Mouse (Mus musculus): ENCODE data around the gene Hdac8. TPM values are rescaled to one million over a fixed set of nuclear protein-coding genes. Genes with fewer than 3 reads are reported as not detected.

The Hdac8 gene
- 2.2 and 2.6 TPM in 2 replicates for polyA plus RNA-seq (2015; fragmentation: Nextera tagmentation; extraction: Ambion mirVana)

DNA sequence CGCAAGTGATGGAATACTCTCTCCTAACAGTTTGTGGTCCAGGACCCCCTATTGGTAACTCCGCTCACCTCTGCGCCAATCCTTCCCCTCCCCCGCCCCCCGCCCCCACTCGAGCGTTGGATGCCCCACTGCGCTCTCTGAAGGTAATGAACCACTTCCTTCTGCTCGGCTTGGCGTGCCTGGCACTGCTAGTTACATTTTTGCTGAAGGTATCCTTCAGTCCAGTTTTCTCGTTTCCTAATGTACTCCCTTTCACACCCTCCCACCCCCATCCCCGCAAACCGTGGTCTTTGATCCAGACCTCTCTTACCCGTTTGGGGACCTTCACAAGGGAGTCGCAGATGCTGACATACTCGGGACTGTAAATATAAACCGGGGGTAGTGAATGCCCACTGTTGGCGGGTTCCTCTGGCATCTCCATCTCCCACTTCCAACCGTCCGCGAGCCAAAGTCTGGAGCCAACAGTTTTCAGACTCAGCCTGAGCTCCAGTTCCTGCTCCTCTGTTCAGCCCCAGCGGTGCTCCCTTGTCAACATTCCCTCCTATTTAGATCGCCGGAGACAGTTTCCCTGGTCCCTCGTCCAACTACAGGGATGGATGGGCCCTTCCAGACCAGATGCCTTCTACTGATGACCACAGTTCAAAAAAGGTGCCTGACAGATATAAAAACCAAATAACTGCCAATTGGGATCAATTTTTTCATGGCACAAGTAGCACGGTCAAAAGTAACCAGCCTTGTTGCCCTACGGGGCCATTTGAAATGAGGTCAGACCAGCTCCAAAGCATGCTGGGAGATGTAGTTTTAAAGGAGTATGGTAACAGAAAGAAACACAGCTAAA is at the start of gene Hdac8:
TSS of gene Hdac8 (minus strand) at position 716 of the 838 bp plus-strand sequence.
- 11% methylated on average over 27 of the region's 27 CpGs for WGBS (ENCODE audit: insufficient replicate concordance)
- no peaks in the 10 kb centered on the region for H3K9me3 ChIP-seq (replicated peaks)
- H3K4me1 ChIP-seq (replicated peaks): no peaks in the 10 kb centered on the region
- ATAC-seq (ENCODE audit: insufficient read depth): peak; percentile 84
- H3K27ac ChIP-seq (replicated peaks): no peak within 1 kb of the TSS
- H3K9ac ChIP-seq: peak within 1 kb of the TSS; percentile 59
- peak within 1 kb of the TSS; percentile 65 for H3K4me2 ChIP-seq
- peaks cover 3% of the 10 kb centered on the region; the same call in 1 of the 2 replicates for H3K27me3 ChIP-seq
- H3K36me3 ChIP-seq (replicated peaks): no peaks in the 10 kb centered on the region
- peak within 1 kb of the TSS; percentile 64 for H3K4me3 ChIP-seq (replicated peaks)

- no peak overlapping the region for H3K4me2 ChIP-seq
- no peaks in the 10 kb centered on the region for H3K9me3 ChIP-seq (replicated peaks)
- no peak overlapping the region for H3K4me3 ChIP-seq (replicated peaks)
- no peaks in the 10 kb centered on the region for H3K36me3 ChIP-seq (replicated peaks)
- no peak overlapping the region for H3K27ac ChIP-seq (replicated peaks)
- no peak for ATAC-seq (ENCODE audit: insufficient read depth)
- no peaks in the 10 kb centered on the region for H3K4me1 ChIP-seq (replicated peaks)
- 50% methylated on average over 4 of the region's 4 CpGs for WGBS (ENCODE audit: insufficient replicate concordance)
- H3K27me3 ChIP-seq: peaks cover 10% of the 10 kb centered on the region
- no peak overlapping the region for H3K9ac ChIP-seq
Measured at GRCm38 (mm10) chrX:102509205-102509604, 4.0 kb upstream of the Hdac8 start.

DNA sequence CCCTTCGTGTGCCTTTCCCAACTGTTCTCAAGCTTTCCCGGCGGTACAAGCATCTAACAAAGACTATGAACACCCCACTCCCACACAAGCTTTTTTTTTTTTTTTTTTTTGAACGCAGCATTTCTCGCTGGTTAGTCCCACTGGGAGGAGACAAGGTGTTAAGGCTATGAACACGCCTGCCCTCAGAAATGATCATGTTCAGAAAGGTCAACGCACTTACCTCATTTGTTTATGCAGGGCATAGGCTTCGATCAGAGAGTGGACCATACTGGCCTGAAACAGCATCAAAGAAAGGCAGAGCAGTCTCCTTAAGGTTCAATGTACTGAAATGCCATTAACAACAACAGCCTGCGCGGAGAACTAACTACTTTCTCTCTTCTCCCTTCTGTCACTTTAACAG is 980 bp downstream of the Hdac8 start:
- WGBS (ENCODE audit: insufficient replicate concordance): 35% methylated on average over 10 of the region's 10 CpGs
- no peak overlapping the region for H3K27ac ChIP-seq (replicated peaks)
- peak overlapping the region; percentile 64 for H3K4me3 ChIP-seq (replicated peaks)
- no peaks in the 10 kb centered on the region for H3K36me3 ChIP-seq (replicated peaks)
- H3K9ac ChIP-seq: peak overlapping the region; percentile 59
- no peaks in the 10 kb centered on the region for H3K4me1 ChIP-seq (replicated peaks)
- no peak for ATAC-seq (ENCODE audit: insufficient read depth)
- peak overlapping the region; percentile 65 for H3K4me2 ChIP-seq
- H3K27me3 ChIP-seq: peaks cover 3% of the 10 kb centered on the region; the same call in 1 of the 2 replicates
- no peaks in the 10 kb centered on the region for H3K9me3 ChIP-seq (replicated peaks)

DNA sequence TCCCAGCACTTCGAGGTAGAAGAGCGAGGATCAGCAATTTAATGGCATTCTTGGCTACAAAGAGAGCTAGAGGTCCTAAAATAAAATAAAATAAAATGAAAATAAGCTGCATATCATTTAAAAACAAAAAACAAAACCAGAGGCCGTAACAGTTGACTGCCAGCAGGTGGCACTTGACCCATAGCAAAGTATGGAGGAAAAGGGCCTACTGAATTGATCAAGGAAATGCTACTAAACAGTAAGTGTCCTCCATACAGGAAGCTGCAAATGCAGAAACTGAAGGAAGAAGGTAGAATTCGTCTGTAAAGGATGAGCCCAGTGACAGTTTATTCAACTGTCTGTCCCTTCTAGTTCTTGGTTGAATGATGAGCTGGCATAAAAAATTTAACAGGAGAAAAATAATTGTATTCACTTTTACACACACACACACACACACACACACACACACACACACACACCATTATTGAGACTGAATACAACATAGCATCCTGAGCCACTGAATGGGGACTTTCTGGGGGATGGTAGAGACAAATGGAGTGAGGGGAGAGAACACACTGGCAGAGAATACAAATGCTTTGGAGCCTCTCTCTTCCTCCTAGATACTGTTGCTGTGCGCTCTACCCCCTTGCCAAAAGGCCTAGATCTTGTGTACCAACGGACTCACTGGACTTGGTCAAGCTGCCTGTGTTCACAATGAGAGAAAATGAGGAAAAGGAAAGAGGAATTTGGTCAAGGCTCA is 11.0 kb downstream of the Hdac8 start:
- no peak for ATAC-seq (ENCODE audit: insufficient read depth)
- 54% methylated on average over 6 of the region's 6 CpGs for WGBS (ENCODE audit: insufficient replicate concordance)
- H3K4me2 ChIP-seq: no peak overlapping the region

GRCm38 (mm10) chrX:102485575-102485974 is 19.6 kb downstream of the Hdac8 start:
- Histone ChIP-seq H3K27ac (replicated peaks) (no peak overlapping the region), H3K4me1 (replicated peaks) (no peaks in the 10 kb centered on the region), H3K4me2 (no peak overlapping the region), H3K9ac (no peak overlapping the region), H3K9me3 (replicated peaks) (no peaks in the 10 kb centered on the region), H3K36me3 (replicated peaks) (no peaks in the 10 kb centered on the region), H3K4me3 (replicated peaks) (no peak overlapping the region), H3K27me3 (no peaks in the 10 kb centered on the region; the same call in 1 of the 2 replicates)
- no peak for ATAC-seq (ENCODE audit: insufficient read depth)
- WGBS (ENCODE audit: insufficient replicate concordance): 78% methylated on average over 7 of the region's 7 CpGs

More for the DNA sequence above, 11.0 kb downstream of the Hdac8 start:
- Histone ChIP-seq H3K9ac (no peak overlapping the region), H3K4me3 (replicated peaks) (no peak overlapping the region), H3K27me3 (no peaks in the 10 kb centered on the region), H3K9me3 (replicated peaks) (no peaks in the 10 kb centered on the region), H3K36me3 (replicated peaks) (no peaks in the 10 kb centered on the region), H3K4me1 (replicated peaks) (no peaks in the 10 kb centered on the region), H3K27ac (replicated peaks) (no peak overlapping the region)

- H3K27ac ChIP-seq (replicated peaks): no peak overlapping the region
- no peaks in the 10 kb centered on the region for H3K9me3 ChIP-seq (replicated peaks)
- no peaks in the 10 kb centered on the region for H3K36me3 ChIP-seq (replicated peaks)
- H3K4me3 ChIP-seq (replicated peaks): no peak overlapping the region
- no peak overlapping the region for H3K9ac ChIP-seq
- no peak for ATAC-seq (ENCODE audit: insufficient read depth)
- no peaks in the 10 kb centered on the region; the same call in 1 of the 2 replicates for H3K27me3 ChIP-seq
- WGBS (ENCODE audit: insufficient replicate concordance): 72% methylated on average over 4 of the region's 4 CpGs
- H3K4me2 ChIP-seq: no peak overlapping the region
- H3K4me1 ChIP-seq (replicated peaks): no peaks in the 10 kb centered on the region
Measured at GRCm38 (mm10) chrX:102479665-102480064, 25.5 kb downstream of the Hdac8 start.

- no peaks in the 10 kb centered on the region for H3K36me3 ChIP-seq (replicated peaks)
- WGBS (ENCODE audit: insufficient replicate concordance): 24% methylated on average over 4 of the region's 4 CpGs
Measured at GRCm38 (mm10) chrX:102478965-102479364, 26.2 kb downstream of the Hdac8 start.

DNA sequence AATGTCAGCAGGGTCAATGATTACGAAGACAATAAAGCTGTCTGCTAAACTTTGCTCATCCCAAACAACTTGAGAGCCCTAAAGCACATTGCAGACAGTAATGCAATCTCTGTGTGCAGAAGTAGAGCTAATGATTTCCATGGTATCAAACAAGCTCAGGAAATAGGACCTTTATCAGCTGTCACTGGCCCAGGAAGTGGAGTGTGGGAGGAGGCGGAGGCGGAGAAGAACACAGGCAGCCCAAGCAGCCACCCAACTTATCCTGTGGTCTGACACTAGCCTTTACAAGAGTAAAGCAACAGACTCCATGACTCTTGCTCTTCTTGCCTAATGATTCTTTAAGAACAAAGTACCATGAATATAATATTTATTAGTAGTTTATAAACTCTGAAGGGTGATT is 26.7 kb downstream of the Hdac8 start:
- Histone ChIP-seq H3K27me3 (no peaks in the 10 kb centered on the region; the same call in 1 of the 2 replicates), H3K36me3 (replicated peaks) (no peaks in the 10 kb centered on the region), H3K4me1 (replicated peaks) (no peaks in the 10 kb centered on the region), H3K4me2 (no peak overlapping the region), H3K9ac (no peak overlapping the region), H3K27ac (replicated peaks) (no peak overlapping the region), H3K4me3 (replicated peaks) (no peak overlapping the region), H3K9me3 (replicated peaks) (no peaks in the 10 kb centered on the region)
- WGBS (ENCODE audit: insufficient replicate concordance): 55% methylated on average over 3 of the region's 3 CpGs
- ATAC-seq (ENCODE audit: insufficient read depth): no peak

More at GRCm38 (mm10) chrX:102478965-102479364, 26.2 kb downstream of the Hdac8 start:
- Histone ChIP-seq H3K4me1 (replicated peaks) (no peaks in the 10 kb centered on the region), H3K9me3 (replicated peaks) (no peaks in the 10 kb centered on the region), H3K27me3 (no peaks in the 10 kb centered on the region; the same call in 1 of the 2 replicates), H3K27ac (replicated peaks) (no peak overlapping the region), H3K4me3 (replicated peaks) (no peak overlapping the region), H3K4me2 (no peak overlapping the region), H3K9ac (no peak overlapping the region)
- ATAC-seq (ENCODE audit: insufficient read depth): no peak

- H3K4me1 ChIP-seq (replicated peaks): no peaks in the 10 kb centered on the region
- H3K4me3 ChIP-seq (replicated peaks): no peak overlapping the region
- no peak overlapping the region for H3K9ac ChIP-seq
- no peaks in the 10 kb centered on the region for H3K27me3 ChIP-seq
- 34% methylated on average over 3 of the region's 3 CpGs for WGBS (ENCODE audit: insufficient replicate concordance)
- H3K9me3 ChIP-seq (replicated peaks): no peaks in the 10 kb centered on the region
- no peak overlapping the region for H3K4me2 ChIP-seq
- no peaks in the 10 kb centered on the region for H3K36me3 ChIP-seq (replicated peaks)
- H3K27ac ChIP-seq (replicated peaks): no peak overlapping the region
- no peak for ATAC-seq (ENCODE audit: insufficient read depth)
Measured at GRCm38 (mm10) chrX:102476784-102477183, 28.4 kb downstream of the Hdac8 start.

GRCm38 (mm10) chrX:102475555-102475954 is 29.6 kb downstream of the Hdac8 start:
- Histone ChIP-seq H3K4me1 (replicated peaks) (no peaks in the 10 kb centered on the region), H3K4me2 (no peak overlapping the region), H3K27ac (replicated peaks) (no peak overlapping the region), H3K9me3 (replicated peaks) (no peaks in the 10 kb centered on the region), H3K9ac (no peak overlapping the region), H3K4me3 (replicated peaks) (no peak overlapping the region), H3K36me3 (replicated peaks) (no peaks in the 10 kb centered on the region), H3K27me3 (no peaks in the 10 kb centered on the region)
- no peak for ATAC-seq (ENCODE audit: insufficient read depth)
- 64% methylated on average over 5 of the region's 5 CpGs for WGBS (ENCODE audit: insufficient replicate concordance)
